Mouse (Mus musculus) granulocyte monocyte progenitor cell, adult 5-6 weeks (primary cell): ENCODE measurements around the gene Fyco1. TPM values are rescaled to one million over a fixed set of nuclear protein-coding genes. Genes with fewer than 3 reads are reported as not detected.
A peak's percentile ranks its signal among the peaks of the same experiment; 100 is the strongest.
"Not testable (repeated sequence)": the region's sequence is repeated elsewhere in the genome, so short reads cannot be mapped to it uniquely, and the experiment has no call there.

ENCODE experiments used
- ATAC-seq: replicated peaks from 2 replicates; pipeline ENCODE4 v1.8.0; 2016; ENCODE audit warnings: mild to moderate bottlenecking, moderate TSS enrichment, inconsistent platforms; ENCODE audit not compliant: poor library complexity, severe bottlenecking
- total RNA-seq, 2 experiments: library from RNA; stranded (forward) in 1 of 2; stranded (reverse) in 1 of 2; fragments of 200-712, 200-1000 nt in 1 of 2; fragments of >200 nt in 1 of 2; fragmentation: Nextera tagmentation in 1 of 2; gene quantifications; 2 replicates each; pipeline ENCODE4 v1.2.3; 2014 to 2017

Fyco1 gene
- total RNA-seq, 2 experiments from 2014 or later: 10.7 to 28.6 TPM

GRCm38 (mm10) chr9:123756752-123757151, 94.9 kb downstream of the Fyco1 start:
- ATAC-seq: no peak

DNA sequence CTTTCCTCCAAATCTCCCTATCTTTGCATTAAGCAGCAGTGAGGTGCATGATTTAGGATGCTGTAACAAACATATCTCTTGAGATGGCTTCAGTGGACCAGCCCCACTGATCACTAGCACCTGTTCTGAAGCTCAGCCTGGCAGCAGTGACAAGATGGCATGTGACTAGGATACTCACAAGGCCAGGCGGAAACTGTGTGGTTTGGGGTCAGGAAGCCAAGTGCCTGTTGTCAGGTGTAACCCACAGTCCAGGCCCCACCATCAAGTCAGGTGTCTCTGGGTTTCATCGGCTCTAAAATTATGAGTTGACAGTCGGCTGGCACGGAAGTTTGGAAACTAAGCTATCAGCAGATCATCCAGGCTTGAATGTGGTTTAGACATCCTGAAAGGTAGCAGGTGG, 97.4 kb downstream of the Fyco1 start:
- ATAC-seq: peak; percentile 22; the same call in 1 of the 2 replicates

DNA sequence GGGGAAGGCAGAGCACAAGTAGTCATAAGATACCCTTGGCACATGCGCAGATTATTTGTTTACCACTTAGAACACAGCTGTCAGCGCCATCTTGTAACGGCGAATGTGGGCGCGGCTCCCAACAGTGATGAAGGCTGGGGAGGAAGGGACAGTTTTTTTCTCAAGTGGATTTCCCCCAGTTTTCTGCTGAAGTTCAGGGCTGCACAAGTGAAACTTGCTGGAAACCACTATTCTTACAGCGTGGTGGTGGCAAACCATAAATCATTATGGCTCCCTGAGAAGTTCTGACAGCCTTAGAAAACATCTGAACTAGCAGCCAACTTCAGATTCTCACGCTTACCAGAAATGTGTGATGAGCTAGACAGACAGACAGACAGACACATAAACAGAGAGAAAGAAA, 102.0 kb downstream of the Fyco1 start:
- not testable (repeated sequence) for ATAC-seq

GRCm38 (mm10) chr9:123740799-123741198, 110.9 kb downstream of the Fyco1 start:
- ATAC-seq: no peak

Other genes with a start within 250 kb of the Fyco1 start
- not detected in 2 replicates for gene Slc6a20b, start 219.3 kb downstream of the Fyco1 start, total RNA-seq (2014; fragmentation: Nextera tagmentation)
- gene Slc6a20b, start 219.3 kb downstream of the Fyco1 start, total RNA-seq (2017): 0.21 and 0.26 TPM in 2 replicates
- not detected in 2 replicates for gene Ccr9, start 173.5 kb downstream of the Fyco1 start, total RNA-seq (2014; fragmentation: Nextera tagmentation)
- gene Ccr9, start 173.5 kb downstream of the Fyco1 start, total RNA-seq (2017): 0.13 TPM in 1 of 2 replicates, not detected in the other
- gene Slc6a20a, start 173.0 kb downstream of the Fyco1 start, total RNA-seq (2014; fragmentation: Nextera tagmentation): not detected in 2 replicates
- gene Slc6a20a, start 173.0 kb downstream of the Fyco1 start, total RNA-seq (2017): not detected in 2 replicates
- 32.8 and 34.2 TPM in 2 replicates for gene Lztfl1, start 134.2 kb downstream of the Fyco1 start, total RNA-seq (2014; fragmentation: Nextera tagmentation)
- gene Lztfl1, start 134.2 kb downstream of the Fyco1 start, total RNA-seq (2017): 33.9 and 35.4 TPM in 2 replicates
- gene Cxcr6, start 45.4 kb downstream of the Fyco1 start, total RNA-seq (2014; fragmentation: Nextera tagmentation): not detected in 2 replicates
- gene Cxcr6, start 45.4 kb downstream of the Fyco1 start, total RNA-seq (2017): not detected in 2 replicates
- gene Xcr1, start 10.1 kb upstream of the Fyco1 start, total RNA-seq (2014; fragmentation: Nextera tagmentation): not detected in 2 replicates
- gene Xcr1, start 10.1 kb upstream of the Fyco1 start, total RNA-seq (2017): 0.13 TPM in 1 of 2 replicates, not detected in the other
- 2.1 and 3.8 TPM in 2 replicates for gene Ccr1, start 116.8 kb upstream of the Fyco1 start, total RNA-seq (2014; fragmentation: Nextera tagmentation)
- gene Ccr1, start 116.8 kb upstream of the Fyco1 start, total RNA-seq (2017): 4.7 and 5.6 TPM in 2 replicates
- gene Ccr1l1, start 126.5 kb upstream of the Fyco1 start, total RNA-seq (2014; fragmentation: Nextera tagmentation): not detected in 2 replicates
- gene Ccr1l1, start 126.5 kb upstream of the Fyco1 start, total RNA-seq (2017): not detected in 2 replicates
- gene Ccr3, start 170.1 kb upstream of the Fyco1 start, total RNA-seq (2014; fragmentation: Nextera tagmentation): not detected in 2 replicates
- 0.36 and 0.73 TPM in 2 replicates for gene Ccr3, start 170.1 kb upstream of the Fyco1 start, total RNA-seq (2017)